Comparison of ENCODE assay signal across 19 mouse cellular contexts in the genomic region with DNA sequence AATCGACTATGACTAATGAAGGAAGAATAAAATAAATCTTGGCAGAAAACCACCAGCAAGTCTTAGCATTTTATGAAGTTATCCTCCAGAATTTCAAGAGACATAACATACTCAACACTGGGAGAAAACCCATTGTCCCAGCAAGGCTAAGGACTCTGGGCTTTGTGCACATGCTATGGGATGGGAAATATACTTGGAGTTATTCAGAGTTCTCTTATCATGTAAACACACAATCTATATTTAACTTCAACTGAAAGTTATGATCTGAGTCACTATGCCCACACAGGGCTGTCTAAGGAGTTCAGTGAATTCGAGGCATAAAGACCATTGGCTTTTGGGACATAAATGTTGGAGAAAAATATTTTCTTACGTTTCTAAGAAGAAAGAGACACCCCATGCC.
DNase-seq lines count a peak whose midpoint lies in the region; ATAC-seq and TF ChIP-seq lines count a peak whose summit lies in the region.
"Had no signal": no experiment of that assay in that cellular context is flagged by ENCODE, and none has a peak within 500 bp of the region (broad histone marks: within the 10 kb centered on the region; RNA-seq: fewer than 3 reads in every experiment).

No protein-coding gene starts in this region.

- no peak overlapping the region for H3K9ac ChIP-seq in heart, embryonic 16.5 days (ENCODE audit: low read length)
- no peak overlapping the region for H3K9ac ChIP-seq in lung, embryonic 15.5 days
- no peak overlapping the region for H3K9ac ChIP-seq in intestine, embryonic 16.5 days (ENCODE audit: low read depth, low read length)
- H3K9ac ChIP-seq: embryonic facial prominence, embryonic 13.5 days; hindbrain, embryonic 15.5 days; limb, embryonic 12.5 days; liver, embryonic 15.5 days had no signal

- DNase-seq in heart, postnatal 36 days: no peak
- DNase-seq in lung, adult 2 months: no peak
- no peak for DNase-seq in left cerebral cortex, postnatal 14 days (ENCODE audit: low spot score in 2 of 2)
- DNase-seq: cerebellum, adult 9-10 months; gastrocnemius, postnatal 25 days; kidney, adult 8-10 months; midbrain, embryonic 14.5 days had no signal

- peaks cover 26% of the 10 kb centered on the region for H3K4me1 ChIP-seq in heart, embryonic 16.5 days (ENCODE audit: control insufficient read depth, insufficient read depth, low read length)
- H3K4me1 ChIP-seq in lung, embryonic 15.5 days: peaks cover 33% of the 10 kb centered on the region
- peaks cover 5% of the 10 kb centered on the region for H3K4me1 ChIP-seq in lung, adult 2 months (ENCODE audit: control insufficient read depth, insufficient read depth, low read length)
- peaks cover 15% of the 10 kb centered on the region for H3K4me1 ChIP-seq in intestine, embryonic 16.5 days (ENCODE audit: control insufficient read depth, insufficient read depth, low read length)
- H3K4me1 ChIP-seq: liver, embryonic 15.5 days had no signal

- no peaks in the 10 kb centered on the region for H3K27me3 ChIP-seq in heart, embryonic 16.5 days (ENCODE audit: control insufficient read depth, insufficient read depth, low read length)
- no peaks in the 10 kb centered on the region for H3K27me3 ChIP-seq in lung, embryonic 15.5 days
- H3K27me3 ChIP-seq in intestine, embryonic 16.5 days (replicated peaks; ENCODE audit: control insufficient read depth, insufficient read depth, low read length): no peaks in the 10 kb centered on the region
- H3K27me3 ChIP-seq: embryonic facial prominence, embryonic 13.5 days; hindbrain, embryonic 15.5 days; limb, embryonic 12.5 days; liver, embryonic 15.5 days had no signal

- no peak overlapping the region for H3K4me2 ChIP-seq in heart, embryonic 16.5 days (ENCODE audit: low read depth, low read length)
- H3K4me2 ChIP-seq in lung, embryonic 15.5 days: no peak overlapping the region
- no peak overlapping the region for H3K4me2 ChIP-seq in intestine, embryonic 16.5 days (ENCODE audit: low read depth, low read length)
- H3K4me2 ChIP-seq: embryonic facial prominence, embryonic 13.5 days; hindbrain, embryonic 15.5 days; limb, embryonic 12.5 days; liver, embryonic 15.5 days had no signal

- intact Hi-C loops in heart, postnatal 36 days (cut with DNase I): no loop called here
- intact Hi-C loops in left cerebral cortex, postnatal 14 days (cut with DNase I): no loop called here

- WGBS in heart, embryonic 16.5 days: 56% methylated on average over 3 of the region's 3 CpGs
- WGBS in lung, embryonic 15.5 days: 47% methylated on average over 3 of the region's 3 CpGs
- WGBS in lung, adult 2 months: 55% methylated on average over 3 of the region's 3 CpGs
- WGBS in intestine, embryonic 16.5 days: 41% methylated on average over 3 of the region's 3 CpGs

- no peaks in the 10 kb centered on the region for H3K9me3 ChIP-seq in heart, embryonic 16.5 days (replicated peaks; ENCODE audit: control insufficient read depth, low read length)
- no peaks in the 10 kb centered on the region for H3K9me3 ChIP-seq in lung, embryonic 15.5 days
- no peaks in the 10 kb centered on the region for H3K9me3 ChIP-seq in intestine, embryonic 16.5 days (ENCODE audit: control insufficient read depth, low read length)
- H3K9me3 ChIP-seq: embryonic facial prominence, embryonic 13.5 days; heart, embryonic 10.5 days; hindbrain, embryonic 15.5 days; liver, embryonic 15.5 days had no signal

- TF ChIP-seq CTCF in lung, adult 2 months (IDR thresholded peaks at IDR 0.05; ENCODE audit: insufficient read depth, low read length): no peak

- H3K36me3 ChIP-seq in heart, embryonic 16.5 days (ENCODE audit: control insufficient read depth, insufficient read depth): peaks cover 48% of the 10 kb centered on the region
- H3K36me3 ChIP-seq in lung, embryonic 15.5 days: peaks cover 11% of the 10 kb centered on the region; the same call in 1 of the 2 replicates
- H3K36me3 ChIP-seq in intestine, embryonic 16.5 days (ENCODE audit: control insufficient read depth, insufficient read depth, low read length): peaks cover 19% of the 10 kb centered on the region; the same call in 1 of the 2 replicates
- H3K36me3 ChIP-seq: G1E had no signal

- TF ChIP-seq POLR2A in lung, adult 2 months (IDR thresholded peaks at IDR 0.05; ENCODE audit: borderline replicate concordance, extremely low read depth, low read depth, low read length): no peak

- H3K4me3 ChIP-seq in heart, embryonic 16.5 days (ENCODE audit: low read length): no peak overlapping the region
- H3K4me3 ChIP-seq in lung, embryonic 15.5 days: no peak overlapping the region
- H3K4me3 ChIP-seq in lung, adult 2 months (replicated peaks; ENCODE audit: extremely low read depth, low read depth, low read length): no peak overlapping the region
- H3K4me3 ChIP-seq in intestine, embryonic 16.5 days (ENCODE audit: low read length): no peak overlapping the region
- H3K4me3 ChIP-seq: embryonic facial prominence, embryonic 13.5 days; heart, embryonic 10.5 days; hindbrain, embryonic 15.5 days; left cerebral cortex, adult 2 months; limb, embryonic 12.5 days; liver, embryonic 15.5 days; myocyte had no signal

- peak overlapping the region; percentile 68 for H3K27ac ChIP-seq in heart, embryonic 16.5 days (ENCODE audit: low read length)
- peak overlapping the region; percentile 62 for H3K27ac ChIP-seq in lung, embryonic 15.5 days
- H3K27ac ChIP-seq in intestine, embryonic 16.5 days (ENCODE audit: low read length): peak overlapping the region; percentile 71
- H3K27ac ChIP-seq: embryonic facial prominence, embryonic 13.5 days; heart, embryonic 10.5 days; hindbrain, embryonic 15.5 days; left cerebral cortex, adult 2 months; limb, embryonic 12.5 days; liver, embryonic 15.5 days had no signal

- no peak for ATAC-seq in heart, embryonic 16.5 days (replicated peaks; ENCODE audit: extremely low read depth, insufficient read depth, low FRiP score)
- no peak for ATAC-seq in lung, embryonic 15.5 days (ENCODE audit: borderline replicate concordance, extremely low read depth, low FRiP score, low TSS enrichment)
- ATAC-seq in intestine, embryonic 16.5 days: peak; percentile 43
- no peak for ATAC-seq in CD4-positive, CD25-positive, alpha-beta regulatory T cell, adult 4 months
